Mouse (Mus musculus): ENCODE data around the gene Usp29. TPM values are rescaled to one million over a fixed set of nuclear protein-coding genes. Genes with fewer than 3 reads are reported as not detected.
"Not testable (repeated sequence)": the region's sequence is repeated elsewhere in the genome, so short reads cannot be mapped to it uniquely, and the experiment has no call there.

Usp29 gene
- polyA plus RNA-seq, 1 experiment from 2014 or later, result 13.0 TPM

- H3K27ac ChIP-seq (ENCODE audit: low read depth, low read length), result no peak overlapping the region
- no peaks in the 10 kb centered on the region for H3K4me1 ChIP-seq (ENCODE audit: control insufficient read depth, insufficient read depth, low read length)
- H3K36me3 ChIP-seq (ENCODE audit: control insufficient read depth, insufficient read depth, low read length), result no peaks in the 10 kb centered on the region
- H3K27me3 ChIP-seq (ENCODE audit: control insufficient read depth, insufficient read depth, low read length), result no peaks in the 10 kb centered on the region
- DNase-seq (ENCODE audit: low spot score) (no peak), ATAC-seq (ENCODE audit: insufficient read depth, low FRiP score, low TSS enrichment) (no peak)
- H3K4me3 ChIP-seq (ENCODE audit: low read depth, low read length), result no peak overlapping the region
- H3K4me2 ChIP-seq (ENCODE audit: low read depth), result no peak overlapping the region
- no peaks in the 10 kb centered on the region for H3K9me3 ChIP-seq (ENCODE audit: control insufficient read depth, low read length)
- no peak overlapping the region for H3K9ac ChIP-seq (ENCODE audit: low read length)
- 20% methylated on average over 4 of the region's 4 CpGs for whole genome bisulfite sequencing
These were observed 23.1 kb downstream of the Usp29 start for GRCm38 (mm10) chr7:6753440-6753839.

DNA sequence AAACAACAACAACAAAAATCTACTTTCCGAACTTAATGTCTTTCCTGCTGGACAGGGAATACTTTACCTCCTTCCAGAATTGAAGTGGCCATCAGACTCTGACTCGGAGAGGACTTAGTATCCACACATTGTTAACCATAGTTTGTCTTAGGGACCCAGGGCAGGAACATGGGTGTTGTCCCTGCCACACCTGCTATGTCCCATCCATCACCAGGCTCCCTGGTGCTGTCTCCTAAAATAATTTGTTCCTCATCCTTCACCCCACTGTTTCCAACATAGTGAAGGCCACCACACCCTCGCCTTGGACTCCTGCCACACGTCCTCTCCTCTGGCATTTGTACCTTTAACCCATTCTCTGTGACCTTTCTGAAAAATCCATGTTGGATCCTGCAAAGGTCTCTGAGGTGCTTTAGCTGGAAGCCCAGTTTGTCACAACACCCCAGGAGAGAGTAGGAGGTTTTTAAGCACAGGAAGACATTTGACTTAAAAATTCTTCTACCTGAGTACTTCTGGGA, 26.5 kb downstream of the Usp29 start:
- Histone ChIP-seq H3K9ac (ENCODE audit: low read length) (no peak overlapping the region), H3K36me3 (ENCODE audit: control insufficient read depth, insufficient read depth, low read length) (no peaks in the 10 kb centered on the region), H3K4me1 (ENCODE audit: control insufficient read depth, insufficient read depth, low read length) (peaks cover 3% of the 10 kb centered on the region), H3K4me2 (ENCODE audit: low read depth) (no peak overlapping the region), H3K27me3 (ENCODE audit: control insufficient read depth, insufficient read depth, low read length) (no peaks in the 10 kb centered on the region), H3K27ac (ENCODE audit: low read depth, low read length) (no peak overlapping the region), H3K4me3 (ENCODE audit: low read depth, low read length) (no peak overlapping the region), H3K9me3 (ENCODE audit: control insufficient read depth, low read length) (no peaks in the 10 kb centered on the region)
- ATAC-seq (ENCODE audit: insufficient read depth, low FRiP score, low TSS enrichment), result no peak
- 75% methylated on average over 4 of the region's 4 CpGs for WGBS
- no peak for DNase-seq (ENCODE audit: low spot score)

GRCm38 (mm10) chr7:6759698-6760097, 29.3 kb downstream of the Usp29 start:
- Histone ChIP-seq H3K36me3 (ENCODE audit: control insufficient read depth, insufficient read depth, low read length) (no peaks in the 10 kb centered on the region), H3K9ac (ENCODE audit: low read length) (no peak overlapping the region), H3K9me3 (ENCODE audit: control insufficient read depth, low read length) (no peaks in the 10 kb centered on the region), H3K4me1 (ENCODE audit: control insufficient read depth, insufficient read depth, low read length) (peaks cover 3% of the 10 kb centered on the region), H3K4me3 (ENCODE audit: low read depth, low read length) (no peak overlapping the region), H3K27ac (ENCODE audit: low read depth, low read length) (no peak overlapping the region), H3K4me2 (ENCODE audit: low read depth) (no peak overlapping the region), H3K27me3 (ENCODE audit: control insufficient read depth, insufficient read depth, low read length) (no peaks in the 10 kb centered on the region)
- ATAC-seq (ENCODE audit: insufficient read depth, low FRiP score, low TSS enrichment) (no peak), DNase-seq (ENCODE audit: low spot score) (no peak)
- 61% methylated on average over 12 of the region's 12 CpGs for WGBS

DNA sequence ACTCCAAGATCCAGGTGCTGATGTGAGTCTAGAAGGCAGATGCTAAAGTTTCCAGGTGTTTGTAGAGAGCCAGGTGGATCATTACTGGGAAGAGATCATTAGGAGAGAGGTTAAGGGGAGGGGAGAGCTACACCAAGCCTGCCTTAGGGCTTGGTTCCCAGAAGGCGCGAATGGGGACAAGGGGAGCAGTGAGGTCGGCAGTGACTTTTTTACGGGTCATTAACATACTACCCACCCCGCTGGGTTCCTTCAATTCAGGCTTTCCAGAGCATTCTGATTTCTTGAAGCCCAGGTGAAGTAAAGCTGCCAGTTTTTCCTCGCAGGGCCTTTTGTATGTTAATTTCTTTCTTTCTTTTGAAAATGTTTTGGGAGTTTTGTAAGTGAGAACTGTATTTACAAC, 29.8 kb downstream of the Usp29 start:
- no peaks in the 10 kb centered on the region for H3K27me3 ChIP-seq (ENCODE audit: control insufficient read depth, insufficient read depth, low read length)
- WGBS, result 13% methylated on average over 6 of the region's 6 CpGs
- ATAC-seq (ENCODE audit: insufficient read depth, low FRiP score, low TSS enrichment), result no peak

DNA sequence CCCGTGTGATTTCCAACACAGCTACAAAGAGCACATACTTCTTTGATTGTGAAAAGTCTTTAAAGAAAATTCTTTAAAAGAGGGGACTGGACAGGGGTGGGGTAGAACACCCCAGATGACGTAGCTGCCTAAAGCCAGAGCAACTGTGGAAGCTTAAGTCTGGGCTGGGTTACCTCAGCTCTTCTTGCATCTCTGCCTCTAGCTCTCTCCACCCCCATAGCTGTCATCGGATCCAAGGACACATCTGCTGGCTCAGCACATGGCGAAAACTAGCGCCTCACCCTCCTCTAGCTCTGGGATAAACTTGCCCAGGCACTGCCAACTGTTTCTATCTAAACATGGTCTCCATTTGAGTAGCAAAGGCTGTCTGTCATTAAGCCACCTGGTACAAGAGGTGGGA, 34.9 kb downstream of the Usp29 start:
- WGBS, result 60% methylated on average over 5 of the region's 5 CpGs
- H3K9ac ChIP-seq (ENCODE audit: low read length), result no peak overlapping the region
- no peak for ATAC-seq (ENCODE audit: insufficient read depth, low FRiP score, low TSS enrichment)

More for the DNA sequence above, 29.8 kb downstream of the Usp29 start:
- H3K36me3 ChIP-seq (ENCODE audit: control insufficient read depth, insufficient read depth, low read length), result no peaks in the 10 kb centered on the region
- H3K9ac ChIP-seq (ENCODE audit: low read length), result no peak overlapping the region
- no peak for DNase-seq (ENCODE audit: low spot score)
- no peak overlapping the region for H3K4me3 ChIP-seq (ENCODE audit: low read depth, low read length)
- H3K4me1 ChIP-seq (ENCODE audit: control insufficient read depth, insufficient read depth, low read length), result peaks cover 3% of the 10 kb centered on the region
- H3K4me2 ChIP-seq (ENCODE audit: low read depth), result no peak overlapping the region
- H3K27ac ChIP-seq (ENCODE audit: low read depth, low read length), result no peak overlapping the region
- no peaks in the 10 kb centered on the region for H3K9me3 ChIP-seq (ENCODE audit: control insufficient read depth, low read length)

DNA sequence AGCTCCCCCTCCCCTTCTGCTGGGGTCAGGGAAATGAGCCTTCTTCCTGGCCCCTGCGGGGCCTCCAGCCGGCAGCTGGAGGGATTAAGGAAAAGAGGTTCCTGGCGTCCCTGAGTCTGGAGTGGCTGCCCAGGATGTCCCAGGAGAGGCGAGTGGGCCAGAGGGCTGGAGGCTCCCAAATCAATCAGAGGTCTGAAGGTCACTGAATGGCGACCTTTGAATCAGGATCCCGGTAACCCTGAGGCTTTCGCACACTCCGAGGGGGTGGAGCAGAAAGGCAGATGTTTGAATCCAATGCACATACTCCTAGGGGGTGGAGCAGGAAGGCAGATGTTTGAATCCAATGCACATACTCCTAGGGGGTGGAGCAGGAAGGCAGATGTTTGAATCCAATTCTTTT, 39.9 kb downstream of the Usp29 start:
- H3K27ac ChIP-seq (ENCODE audit: low read depth, low read length), result no peak overlapping the region
- no peak overlapping the region for H3K4me2 ChIP-seq (ENCODE audit: low read depth)
- no peak overlapping the region for H3K9ac ChIP-seq (ENCODE audit: low read length)
- no peaks in the 10 kb centered on the region for H3K36me3 ChIP-seq (ENCODE audit: control insufficient read depth, insufficient read depth, low read length)
- no peaks in the 10 kb centered on the region for H3K27me3 ChIP-seq (ENCODE audit: control insufficient read depth, insufficient read depth, low read length)
- H3K4me1 ChIP-seq (ENCODE audit: control insufficient read depth, insufficient read depth, low read length), result no peaks in the 10 kb centered on the region
- H3K9me3 ChIP-seq (ENCODE audit: control insufficient read depth, low read length), result no peaks in the 10 kb centered on the region
- ATAC-seq (ENCODE audit: insufficient read depth, low FRiP score, low TSS enrichment) (no peak; the same call in 1 of the 2 replicates), DNase-seq (ENCODE audit: low spot score) (peak; percentile 58)
- H3K4me3 ChIP-seq (ENCODE audit: low read depth, low read length), result no peak overlapping the region
- 0% methylated on average over 8 of the region's 8 CpGs for WGBS

More for the DNA sequence above, 34.9 kb downstream of the Usp29 start:
- Histone ChIP-seq H3K4me2 (ENCODE audit: low read depth) (no peak overlapping the region), H3K4me3 (ENCODE audit: low read depth, low read length) (no peak overlapping the region), H3K4me1 (ENCODE audit: control insufficient read depth, insufficient read depth, low read length) (no peaks in the 10 kb centered on the region), H3K27me3 (ENCODE audit: control insufficient read depth, insufficient read depth, low read length) (no peaks in the 10 kb centered on the region), H3K27ac (ENCODE audit: low read depth, low read length) (no peak overlapping the region), H3K9me3 (ENCODE audit: control insufficient read depth, low read length) (no peaks in the 10 kb centered on the region), H3K36me3 (ENCODE audit: control insufficient read depth, insufficient read depth, low read length) (no peaks in the 10 kb centered on the region)
- no peak for DNase-seq (ENCODE audit: low spot score)

DNA sequence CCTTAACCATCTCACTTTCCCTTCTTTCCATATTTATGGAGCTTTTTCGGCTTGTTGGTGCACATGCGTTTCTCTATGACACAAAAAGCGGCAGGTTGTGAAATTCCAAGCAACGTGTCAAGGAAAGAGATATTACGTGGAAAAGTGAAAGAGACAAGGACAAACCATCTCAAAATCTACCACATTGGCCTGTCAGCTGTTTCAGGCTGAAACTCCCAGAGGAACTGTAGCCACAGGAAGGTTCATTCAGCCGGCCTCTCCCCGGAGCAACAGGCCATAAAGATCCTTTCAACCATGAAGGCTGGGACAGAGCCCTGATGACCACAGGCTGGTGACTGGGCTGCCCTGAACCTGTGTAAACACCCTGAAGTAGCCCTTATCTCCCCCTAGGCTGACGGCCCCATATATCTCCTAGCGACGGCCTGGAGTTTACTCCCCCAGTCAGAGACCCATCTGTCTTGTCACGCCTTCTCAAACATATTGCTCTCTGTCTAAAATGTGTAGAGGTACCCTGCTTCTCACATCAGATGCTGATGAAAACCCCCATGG, 43.6 kb downstream of the Usp29 start:
- not testable (repeated sequence) for ATAC-seq (ENCODE audit: insufficient read depth, low FRiP score, low TSS enrichment); DNase-seq (ENCODE audit: low spot score); H3K36me3 ChIP-seq (ENCODE audit: control insufficient read depth, insufficient read depth, low read length); H3K9ac ChIP-seq (ENCODE audit: low read length); H3K4me2 ChIP-seq (ENCODE audit: low read depth); H3K27ac ChIP-seq (ENCODE audit: low read depth, low read length); H3K4me1 ChIP-seq (ENCODE audit: control insufficient read depth, insufficient read depth, low read length); H3K4me3 ChIP-seq (ENCODE audit: low read depth, low read length); H3K27me3 ChIP-seq (ENCODE audit: control insufficient read depth, insufficient read depth, low read length); H3K9me3 ChIP-seq (ENCODE audit: control insufficient read depth, low read length)
- 33% methylated on average over 11 of the region's 11 CpGs for WGBS

GRCm38 (mm10) chr7:6776314-6777059, 46.1 kb downstream of the Usp29 start:
- Histone ChIP-seq H3K9ac (ENCODE audit: low read length) (no peak overlapping the region), H3K4me2 (ENCODE audit: low read depth) (no peak overlapping the region), H3K4me1 (ENCODE audit: control insufficient read depth, insufficient read depth, low read length) (peaks cover 7% of the 10 kb centered on the region; the same call in 1 of the 2 replicates), H3K27me3 (ENCODE audit: control insufficient read depth, insufficient read depth, low read length) (no peaks in the 10 kb centered on the region), H3K9me3 (ENCODE audit: control insufficient read depth, low read length) (no peaks in the 10 kb centered on the region), H3K4me3 (ENCODE audit: low read depth, low read length) (no peak overlapping the region), H3K36me3 (ENCODE audit: control insufficient read depth, insufficient read depth, low read length) (no peaks in the 10 kb centered on the region), H3K27ac (ENCODE audit: low read depth, low read length) (no peak overlapping the region)
- ATAC-seq (ENCODE audit: insufficient read depth, low FRiP score, low TSS enrichment) (no peak), DNase-seq (ENCODE audit: low spot score) (no peak)
- whole genome bisulfite sequencing, result 87% methylated on average over 10 of the region's 10 CpGs

GRCm38 (mm10) chr7:6777107-6777506, 46.7 kb downstream of the Usp29 start:
- Histone ChIP-seq H3K27me3 (ENCODE audit: control insufficient read depth, insufficient read depth, low read length) (no peaks in the 10 kb centered on the region), H3K9me3 (ENCODE audit: control insufficient read depth, low read length) (no peaks in the 10 kb centered on the region), H3K27ac (ENCODE audit: low read depth, low read length) (no peak overlapping the region), H3K4me1 (ENCODE audit: control insufficient read depth, insufficient read depth, low read length) (peaks cover 7% of the 10 kb centered on the region; the same call in 1 of the 2 replicates), H3K9ac (ENCODE audit: low read length) (no peak overlapping the region), H3K36me3 (ENCODE audit: control insufficient read depth, insufficient read depth, low read length) (no peaks in the 10 kb centered on the region), H3K4me2 (ENCODE audit: low read depth) (no peak overlapping the region), H3K4me3 (ENCODE audit: low read depth, low read length) (no peak overlapping the region)
- no peak for ATAC-seq (ENCODE audit: insufficient read depth, low FRiP score, low TSS enrichment)
- DNase-seq (ENCODE audit: low spot score), result no peak
- 62% methylated on average over 2 of the region's 2 CpGs for WGBS

All from neural tube, embryonic 11.5 days (tissue).